Comparison of ENCODE assay signal across 20 mouse cellular contexts in the genomic region with DNA sequence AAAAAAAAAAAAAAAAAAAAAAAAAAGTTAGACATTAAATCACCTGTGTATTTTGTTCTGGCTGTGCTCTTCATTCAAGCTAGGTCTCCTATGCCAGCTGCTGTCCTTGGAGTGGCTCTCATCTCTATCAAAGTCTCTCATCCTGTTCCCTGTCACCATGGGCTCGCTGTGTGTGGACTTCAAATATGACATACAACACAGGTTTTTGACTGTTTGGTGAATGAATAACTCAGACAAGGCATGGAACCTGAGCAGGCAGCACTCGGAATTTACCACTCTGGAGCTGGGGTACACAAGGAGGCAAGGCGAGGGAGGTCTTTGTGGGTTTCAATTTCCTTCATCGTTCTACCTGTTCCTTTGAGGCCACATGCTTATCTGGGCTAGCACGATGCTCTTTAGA. TPM values are rescaled to one million over a fixed set of nuclear protein-coding genes. Genes with fewer than 3 reads are reported as not detected.
DNase-seq lines count a peak whose midpoint lies in the region; TF ChIP-seq lines count a peak whose summit lies in the region.
"Had no signal": no experiment of that assay in that cellular context is flagged by ENCODE, and none has a peak within 500 bp of the region (broad histone marks: within the 10 kb centered on the region; RNA-seq: fewer than 3 reads in every experiment).

No protein-coding gene starts in this region.

- no peaks in the 10 kb centered on the region for H3K9me3 ChIP-seq in heart, embryonic 10.5 days
- no peaks in the 10 kb centered on the region for H3K9me3 ChIP-seq in ES-E14 (ENCODE audit: control insufficient read depth, insufficient read depth, low read depth, low read length)
- H3K9me3 ChIP-seq: embryonic facial prominence, embryonic 10.5 days; embryonic facial prominence, embryonic 12.5 days; forebrain, embryonic 13.5 days; forebrain, embryonic 15.5 days had no signal

- H3K36me3 ChIP-seq in heart, embryonic 10.5 days, result no peaks in the 10 kb centered on the region
- H3K36me3 ChIP-seq in ES-E14 (ENCODE audit: control insufficient read depth, insufficient read depth, low read length, poor library complexity, severe bottlenecking), result no peaks in the 10 kb centered on the region
- H3K36me3 ChIP-seq: embryonic facial prominence, embryonic 10.5 days; embryonic facial prominence, embryonic 12.5 days; forebrain, embryonic 15.5 days had no signal

- WGBS in heart, embryonic 10.5 days, result 83% methylated on average over 5 of the region's 5 CpGs

- in situ Hi-C loops in ES-E14 (cut with MboI; ENCODE audit: low sequenced_read_pairs in 2 of 2, unreplicated experiment in 2 of 2), result no loop called here

- H3K4me3 ChIP-seq in heart, embryonic 10.5 days, result no peak overlapping the region
- no peak overlapping the region for H3K4me3 ChIP-seq in ES-E14 (ENCODE audit: insufficient read depth in 1 of 2, low read depth in 1 of 2, low read length in 2 of 2, poor library complexity in 1 of 2, severe bottlenecking in 1 of 2)
- H3K4me3 ChIP-seq: embryonic facial prominence, embryonic 10.5 days; embryonic facial prominence, embryonic 12.5 days; forebrain, embryonic 13.5 days; forebrain, embryonic 15.5 days had no signal

- H3K27ac ChIP-seq in heart, embryonic 10.5 days, result no peak overlapping the region
- no peak overlapping the region for H3K27ac ChIP-seq in ES-E14 (ENCODE audit: insufficient read depth, low read depth, low read length, poor library complexity, severe bottlenecking)
- H3K27ac ChIP-seq: embryonic facial prominence, embryonic 10.5 days; embryonic facial prominence, embryonic 12.5 days; forebrain, embryonic 13.5 days; forebrain, embryonic 15.5 days had no signal

- no peak overlapping the region for H3K9ac ChIP-seq in ES-E14 (ENCODE audit: insufficient read depth, low read depth, low read length, poor library complexity, severe bottlenecking)
- H3K9ac ChIP-seq: embryonic facial prominence, embryonic 12.5 days; forebrain, embryonic 13.5 days; forebrain, embryonic 15.5 days; forebrain, postnatal 0 days had no signal

- H3K27me3 ChIP-seq in heart, embryonic 10.5 days (ENCODE audit: insufficient read depth, poor library complexity, severe bottlenecking), result no peaks in the 10 kb centered on the region
- H3K27me3 ChIP-seq: embryonic facial prominence, embryonic 12.5 days; forebrain, embryonic 13.5 days; forebrain, embryonic 15.5 days had no signal

- DNase-seq in heart, embryonic 10.5 days (ENCODE audit: low spot score), result peak; percentile 57
- no peak for DNase-seq in heart, adult 9 months (ENCODE audit: low spot score in 2 of 2)
- peak; percentile 5 to 14 for DNase-seq in urinary bladder, postnatal 4 days (ENCODE audit: low spot score in 2 of 2)
- no peak for DNase-seq in urinary bladder, postnatal 14 days (ENCODE audit: low spot score)
- no peak for DNase-seq in ES-E14 (ENCODE audit: low read depth, low spot score)
- no peak for DNase-seq in adrenal gland, postnatal 25 days
- DNase-seq: adrenal gland, adult 2 months; adrenal gland, postnatal 10 days; adrenal gland, postnatal 36 days; cerebellum, adult 11-12 months; cerebellum, adult 2 months; cerebellum, adult 9-10 months; cerebellum, postnatal 25 days; forebrain, postnatal 0 days had no signal

- H3K4me1 ChIP-seq in heart, embryonic 10.5 days, result no peaks in the 10 kb centered on the region
- H3K4me1 ChIP-seq in ES-E14 (ENCODE audit: control insufficient read depth in 2 of 2, insufficient read depth in 2 of 2, low read length in 2 of 2, poor library complexity in 1 of 2), result 0 out of 4 replicates have a peak, but pooled peaks cover 0 to 2% of the 10 kb centered on the region in 2 experiments
- H3K4me1 ChIP-seq: embryonic facial prominence, embryonic 10.5 days; embryonic facial prominence, embryonic 12.5 days; forebrain, embryonic 13.5 days; forebrain, embryonic 15.5 days had no signal

TF ChIP-seq in ES-E14, 5 proteins besides CTCF, POLR2A, EP300 and RAD21:
- TF ChIP-seq MAFK (IDR thresholded peaks at IDR 0.05; ENCODE audit: insufficient read depth, low read depth, low read length), result no peak
- no peak for TF ChIP-seq CHD2 (IDR thresholded peaks at IDR 0.05; ENCODE audit: low read depth, low read length)
- TF ChIP-seq HCFC1 (IDR thresholded peaks at IDR 0.05; ENCODE audit: borderline replicate concordance, insufficient read depth, low read length), result no peak
- TF ChIP-seq ZC3H11A (IDR thresholded peaks at IDR 0.05; ENCODE audit: borderline replicate concordance, low read depth, low read length), result no peak
- peak; percentile 49; the same call in 1 of the 2 replicates for TF ChIP-seq ZNF384 (IDR thresholded peaks at IDR 0.05; ENCODE audit: low read depth, low read length)

RNA-seq across cellular contexts. Expression of gene Kcnk13, which starts 50.8 kb away (rescaled TPM):
- polyA plus RNA-seq in heart, embryonic 10.5 days (2016; fragmentation: Nextera tagmentation; extraction: Ambion mirVana), result 0.05 and 0.23 TPM in 2 replicates
- 0.16 and 0.49 TPM in 2 replicates for total RNA-seq in ES-E14 (2012; rRNA removed)
- total RNA-seq in adrenal gland, postnatal 25 days (2021), result 0.57 and 0.76 TPM in 2 replicates
- total RNA-seq: MEL had no signal
- polyA plus RNA-seq: C2C12 had no signal

Comparison
In these comparisons a context has a peak if more than half of its experiments do, and no peak if none do; other contexts are left out.
1. DNase-seq: peak in heart, embryonic 10.5 days (single experiment) and urinary bladder, postnatal 4 days (2 of 2); none in heart, adult 9 months (0 of 2), urinary bladder, postnatal 14 days (single experiment), ES-E14 (single experiment) and adrenal gland, postnatal 25 days (single experiment).